Mouse (Mus musculus) embryonic facial prominence, embryonic 15.5 days (tissue): ENCODE data around the gene Coro1c. TPM values are rescaled to one million over a fixed set of nuclear protein-coding genes. Genes with fewer than 3 reads are reported as not detected.

Experiments
- ATAC-seq: fragments of 200-750 bp; cut with Nextera tagmentation; 2 replicates; pipeline ENCODE4 v1.8.0; 2017; ENCODE audit warnings: low read depth, moderate TSS enrichment; ENCODE audit not compliant: insufficient number of reproducible peaks, low FRiP score, low TSS enrichment
- H3K27ac ChIP-seq: fragments of 300-500 bp; sonication (generic); replicated peaks from 2 replicates; pipeline ENCODE4 v1.5.1; 2015; ENCODE audit warnings: mild to moderate bottlenecking, inconsistent platforms
- H3K27me3 ChIP-seq: fragments of 300-500 bp; sonication (generic); 2 replicates; pipeline ENCODE4 v1.6.1; 2015; ENCODE audit warnings: inconsistent platforms
- H3K36me3 ChIP-seq: fragments of 300-500 bp; sonication (generic); 2 replicates; pipeline ENCODE4 v1.6.1; 2015; ENCODE audit warnings: mild to moderate bottlenecking, inconsistent platforms
- H3K4me1 ChIP-seq: fragments of 300-500 bp; sonication (generic); 2 replicates; pipeline ENCODE4 v1.6.1; 2015; ENCODE audit warnings: inconsistent platforms
- H3K4me2 ChIP-seq: fragments of 300-500 bp; sonication (generic); replicated peaks from 2 replicates; pipeline ENCODE4 v1.6.1; 2015; ENCODE audit warnings: mild to moderate bottlenecking, inconsistent platforms
- H3K4me3 ChIP-seq: fragments of 300-500 bp; sonication (generic); replicated peaks from 2 replicates; pipeline ENCODE4 v1.5.1; 2015; ENCODE audit warnings: mild to moderate bottlenecking, inconsistent platforms
- H3K9ac ChIP-seq: fragments of 300-500 bp; sonication (generic); 2 replicates; pipeline ENCODE4 v1.6.1; 2015; ENCODE audit warnings: inconsistent platforms
- H3K9me3 ChIP-seq: fragments of 300-500 bp; sonication (generic); replicated peaks from 2 replicates; pipeline ENCODE4 v1.6.1; 2016; ENCODE audit warnings: inconsistent platforms
- WGBS: fragments of 180-500 bp; shearing (Covaris S2); methylation state at CpG from one replicate; pipeline ENCODE4 v1.1.7; 2015; 5-methylcytosine and 5-hydroxymethylcytosine counted together
- polyA plus RNA-seq: library from polyadenylated mRNA; unstranded; fragments of >200 nt; fragmentation: Nextera tagmentation; extraction: Ambion mirVana; gene quantifications from 2 replicates; pipeline ENCODE4 v1.2.1, GENCODE M21; 2015

The Coro1c gene
- polyA plus RNA-seq, 1 experiment from 2014 or later, result 99.0 TPM

GRCm38 (mm10) chr5:113841243-113842225, 67.0 kb downstream of the Coro1c start:
- Histone ChIP-seq H3K27me3 (no peaks in the 10 kb centered on the region), H3K4me1 (peaks cover 7% of the 10 kb centered on the region; the same call in 1 of the 2 replicates), H3K9ac (no peak overlapping the region), H3K4me2 (no peak overlapping the region), H3K36me3 (peaks cover 49% of the 10 kb centered on the region), H3K27ac (no peak overlapping the region), H3K4me3 (no peak overlapping the region), H3K9me3 (no peaks in the 10 kb centered on the region)
- no peak for ATAC-seq
- 79% methylated on average over 23 of the region's 23 CpGs for WGBS

DNA sequence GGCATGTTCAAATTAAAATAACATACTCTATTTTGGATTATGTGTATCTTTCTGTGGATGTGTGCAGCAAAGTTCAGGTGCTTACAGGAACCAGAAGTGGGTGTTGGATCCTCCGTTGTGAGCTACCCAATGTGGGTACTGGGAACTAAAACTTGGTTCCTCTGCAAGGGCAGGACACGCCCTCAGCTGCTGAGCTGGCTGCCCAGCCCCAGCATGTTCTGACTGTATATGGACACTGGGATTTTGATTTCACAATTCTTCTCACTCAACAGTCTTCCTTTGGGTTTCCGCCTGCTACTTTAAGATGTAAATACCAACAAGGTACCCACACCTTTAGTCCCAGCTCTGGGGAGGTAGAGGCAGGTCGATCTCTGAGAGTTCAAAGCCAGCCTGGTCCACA, 68.1 kb downstream of the Coro1c start:
- H3K4me2 ChIP-seq, result no peak overlapping the region
- no peak for ATAC-seq
- H3K9ac ChIP-seq, result no peak overlapping the region
- peaks cover 38% of the 10 kb centered on the region for H3K36me3 ChIP-seq
- no peak overlapping the region for H3K27ac ChIP-seq
- H3K4me1 ChIP-seq, result peaks cover 7% of the 10 kb centered on the region; the same call in 1 of the 2 replicates
- no peaks in the 10 kb centered on the region for H3K27me3 ChIP-seq
- H3K9me3 ChIP-seq, result no peaks in the 10 kb centered on the region
- H3K4me3 ChIP-seq, result no peak overlapping the region
- 86% methylated on average over 4 of the region's 4 CpGs for WGBS

- Histone ChIP-seq H3K4me1 (no peaks in the 10 kb centered on the region), H3K27me3 (no peaks in the 10 kb centered on the region), H3K9ac (no peak overlapping the region), H3K4me3 (no peak overlapping the region), H3K9me3 (no peaks in the 10 kb centered on the region), H3K36me3 (0 out of 2 replicates have a peak, but pooled peaks cover 8% of the 10 kb centered on the region), H3K4me2 (no peak overlapping the region), H3K27ac (no peak overlapping the region)
- WGBS, result 86% methylated on average over 10 of the region's 10 CpGs
- ATAC-seq, result no peak
Observed at GRCm38 (mm10) chr5:113836961-113837360, 71.6 kb downstream of the Coro1c start.

- 60% methylated on average over 16 of the region's 16 CpGs for WGBS
- Histone ChIP-seq H3K27me3 (no peaks in the 10 kb centered on the region), H3K4me1 (no peaks in the 10 kb centered on the region), H3K36me3 (no peaks in the 10 kb centered on the region), H3K9ac (no peak overlapping the region), H3K9me3 (no peaks in the 10 kb centered on the region), H3K4me3 (no peak overlapping the region), H3K27ac (no peak overlapping the region), H3K4me2 (no peak overlapping the region)
- ATAC-seq, result no peak
Observed at GRCm38 (mm10) chr5:113833316-113833947, 75.1 kb downstream of the Coro1c start.

- 26% methylated on average over 8 of the region's 8 CpGs for WGBS
- no peaks in the 10 kb centered on the region for H3K9me3 ChIP-seq
- no peak for ATAC-seq
- no peak within 1 kb of the TSS for H3K27ac ChIP-seq
- H3K4me3 ChIP-seq, result no peak within 1 kb of the TSS
- no peaks in the 10 kb centered on the region for H3K27me3 ChIP-seq
- no peaks in the 10 kb centered on the region for H3K4me1 ChIP-seq
- H3K9ac ChIP-seq, result no peak within 1 kb of the TSS
- H3K36me3 ChIP-seq, result no peaks in the 10 kb centered on the region
- H3K4me2 ChIP-seq, result no peak within 1 kb of the TSS
Observed at GRCm38 (mm10) chr5:113832490-113832901, 76.1 kb downstream of the Coro1c start, which contains the start of gene Selplg. Gene Selplg, minus strand, starts transcription at chr5:113832644.

GRCm38 (mm10) chr5:113831741-113832140, 76.8 kb downstream of the Coro1c start:
- no peak for ATAC-seq
- Histone ChIP-seq H3K4me1 (no peaks in the 10 kb centered on the region), H3K36me3 (no peaks in the 10 kb centered on the region), H3K4me3 (no peak overlapping the region), H3K9ac (no peak overlapping the region), H3K27ac (no peak overlapping the region), H3K27me3 (no peaks in the 10 kb centered on the region), H3K4me2 (no peak overlapping the region), H3K9me3 (no peaks in the 10 kb centered on the region)
- WGBS, result 69% methylated on average over 3 of the region's 3 CpGs

- no peak overlapping the region for H3K4me2 ChIP-seq
- no peak overlapping the region for H3K4me3 ChIP-seq
- no peak overlapping the region for H3K27ac ChIP-seq
- no peak overlapping the region for H3K9ac ChIP-seq
- no peaks in the 10 kb centered on the region for H3K27me3 ChIP-seq
- H3K36me3 ChIP-seq, result no peaks in the 10 kb centered on the region
- no peaks in the 10 kb centered on the region for H3K4me1 ChIP-seq
- 87% methylated on average over 5 of the region's 5 CpGs for WGBS
- ATAC-seq, result no peak
- H3K9me3 ChIP-seq, result no peaks in the 10 kb centered on the region
Observed at GRCm38 (mm10) chr5:113830796-113831195, 77.8 kb downstream of the Coro1c start.

GRCm38 (mm10) chr5:113830292-113830643, 78.3 kb downstream of the Coro1c start:
- Histone ChIP-seq H3K27ac (no peak overlapping the region), H3K4me1 (no peaks in the 10 kb centered on the region), H3K27me3 (no peaks in the 10 kb centered on the region), H3K4me3 (no peak overlapping the region), H3K4me2 (no peak overlapping the region), H3K9ac (no peak overlapping the region), H3K9me3 (no peaks in the 10 kb centered on the region), H3K36me3 (no peaks in the 10 kb centered on the region)
- no peak for ATAC-seq
- WGBS, result 53% methylated on average over 10 of the region's 10 CpGs

GRCm38 (mm10) chr5:113829566-113830291, 78.8 kb downstream of the Coro1c start:
- no peak for ATAC-seq
- WGBS, result 72% methylated on average over 7 of the region's 7 CpGs
- Histone ChIP-seq H3K4me1 (no peaks in the 10 kb centered on the region), H3K27ac (no peak overlapping the region), H3K36me3 (no peaks in the 10 kb centered on the region), H3K4me2 (no peak overlapping the region), H3K27me3 (no peaks in the 10 kb centered on the region), H3K4me3 (no peak overlapping the region), H3K9ac (no peak overlapping the region), H3K9me3 (no peaks in the 10 kb centered on the region)

DNA sequence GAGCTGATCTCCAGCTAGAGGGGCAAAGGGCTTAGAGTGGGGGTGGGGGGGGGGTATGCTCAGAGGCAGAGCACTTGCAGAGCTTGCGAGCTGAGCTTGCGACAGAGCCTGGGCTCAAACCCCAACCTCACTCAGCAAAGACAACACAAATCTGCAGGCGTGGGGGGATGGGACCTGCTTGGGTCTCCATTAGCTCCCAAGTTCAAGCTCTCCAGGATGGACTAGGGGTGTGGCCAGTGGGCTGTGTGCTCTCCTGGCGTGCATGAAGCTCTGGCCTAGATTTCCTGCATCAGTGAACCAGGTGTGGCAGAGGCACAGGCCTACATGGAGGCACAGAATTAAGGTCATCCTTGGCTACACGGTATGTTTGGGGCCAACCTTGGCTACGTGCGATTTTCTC, 80.1 kb downstream of the Coro1c start:
- Histone ChIP-seq H3K9me3 (no peaks in the 10 kb centered on the region), H3K4me1 (no peaks in the 10 kb centered on the region), H3K36me3 (no peaks in the 10 kb centered on the region), H3K9ac (no peak overlapping the region), H3K4me3 (no peak overlapping the region), H3K27me3 (no peaks in the 10 kb centered on the region), H3K27ac (no peak overlapping the region), H3K4me2 (no peak overlapping the region)
- no peak for ATAC-seq
- 58% methylated on average over 7 of the region's 7 CpGs for WGBS

DNA sequence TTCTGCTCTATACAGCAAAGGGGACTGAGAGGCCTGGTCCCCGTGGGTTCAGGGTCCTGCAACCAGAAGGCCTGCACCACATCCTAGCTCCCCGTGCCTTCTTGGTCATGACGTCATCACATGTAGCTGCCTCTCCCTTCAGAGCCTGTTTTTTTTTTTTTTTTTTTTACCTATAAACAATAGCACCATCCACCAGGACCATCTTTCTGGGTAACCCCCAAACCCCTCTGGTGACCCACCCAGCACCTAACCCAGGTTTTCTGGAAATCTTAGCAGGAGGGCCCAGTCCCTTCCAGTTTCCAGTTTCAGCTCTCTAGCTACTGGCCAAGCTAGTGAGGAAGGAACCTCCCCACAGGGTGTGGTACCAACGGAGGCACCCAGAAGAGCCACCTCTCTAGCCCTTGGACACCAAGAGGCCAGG, 80.6 kb downstream of the Coro1c start:
- Histone ChIP-seq H3K27me3 (no peaks in the 10 kb centered on the region), H3K9ac (no peak overlapping the region), H3K4me2 (no peak overlapping the region), H3K36me3 (no peaks in the 10 kb centered on the region), H3K4me1 (no peaks in the 10 kb centered on the region), H3K4me3 (no peak overlapping the region), H3K9me3 (no peaks in the 10 kb centered on the region), H3K27ac (no peak overlapping the region)
- 45% methylated on average over 4 of the region's 4 CpGs for WGBS
- no peak for ATAC-seq
